Mouse (Mus musculus) thymus, postnatal 25 days (tissue): Measurements from ENCODE around the gene Zfp239.
A peak's percentile ranks its signal among the peaks of the same experiment; 100 is the strongest.

ENCODE experiments used
- DNase-seq: peaks from one replicate; pipeline ENCODE4 v3.0.0; 2022

Zfp239 gene

GRCm38 (mm10) chr6:117879408-117880115, 17.7 kb downstream of the Zfp239 start:
- peak; percentile 100 for DNase-seq

- no peak for DNase-seq
These were observed 18.5 kb downstream of the Zfp239 start for GRCm38 (mm10) chr6:117880394-117880838.

- no peak for DNase-seq
These were observed 19.3 kb downstream of the Zfp239 start for GRCm38 (mm10) chr6:117881229-117881628.

- DNase-seq, result peak; percentile 64
These were observed 20.1 kb downstream of the Zfp239 start for GRCm38 (mm10) chr6:117881997-117882396.

GRCm38 (mm10) chr6:117885943-117886342, 24.0 kb downstream of the Zfp239 start:
- DNase-seq, result no peak

GRCm38 (mm10) chr6:117888032-117888431, 26.1 kb downstream of the Zfp239 start:
- no peak for DNase-seq

- DNase-seq, result no peak
These were observed 26.8 kb downstream of the Zfp239 start for GRCm38 (mm10) chr6:117888642-117889096.

- DNase-seq, result no peak
These were observed 28.4 kb downstream of the Zfp239 start for GRCm38 (mm10) chr6:117890257-117890656.

GRCm38 (mm10) chr6:117891369-117892160, 29.7 kb downstream of the Zfp239 start:
- DNase-seq, result peak; percentile 37

- DNase-seq, result no peak
These were observed 30.5 kb downstream of the Zfp239 start for GRCm38 (mm10) chr6:117892386-117892785.

- no peak for DNase-seq
These were observed 31.5 kb downstream of the Zfp239 start for GRCm38 (mm10) chr6:117893435-117893834.

GRCm38 (mm10) chr6:117897800-117898199, 35.9 kb downstream of the Zfp239 start:
- DNase-seq, result no peak

- DNase-seq, result peak; percentile 80
These were observed 38.5 kb downstream of the Zfp239 start, which contains the start of gene Hnrnpf for GRCm38 (mm10) chr6:117900126-117901080. Gene Hnrnpf (plus strand): TSS chr6:117900324.

GRCm38 (mm10) chr6:117901510-117902402, 39.9 kb downstream of the Zfp239 start:
- DNase-seq, result no peak

- no peak for DNase-seq
These were observed 40.7 kb downstream of the Zfp239 start for GRCm38 (mm10) chr6:117902556-117902955.

- no peak for DNase-seq
These were observed 41.9 kb downstream of the Zfp239 start for GRCm38 (mm10) chr6:117903836-117904235.

GRCm38 (mm10) chr6:117905260-117905930, 43.5 kb downstream of the Zfp239 start:
- no peak for DNase-seq

GRCm38 (mm10) chr6:117906015-117906531, 44.2 kb downstream of the Zfp239 start:
- DNase-seq, result no peak

- DNase-seq, result peak; percentile 96
These were observed 44.8 kb downstream of the Zfp239 start for GRCm38 (mm10) chr6:117906590-117907271.
